Mouse (Mus musculus): ENCODE measurements around the gene Mfsd4a. TPM values are rescaled to one million over a fixed set of nuclear protein-coding genes. Genes with fewer than 3 reads are reported as not detected.

Mfsd4a gene
- polyA plus RNA-seq, 1 experiment from 2014 or later, result 8.7 TPM

GRCm38 (mm10) chr1:132011785-132012184 is 56.1 kb downstream of the Mfsd4a start:
- Histone ChIP-seq H3K9ac (ENCODE audit: low read length) (no peak overlapping the region), H3K36me3 (ENCODE audit: control insufficient read depth, insufficient read depth, low read length) (no peaks in the 10 kb centered on the region), H3K27ac (ENCODE audit: low read depth, low read length) (no peak overlapping the region), H3K4me2 (no peak overlapping the region), H3K4me3 (ENCODE audit: low read depth, low read length) (no peak overlapping the region), H3K27me3 (ENCODE audit: control insufficient read depth, insufficient read depth, low read length) (no peaks in the 10 kb centered on the region), H3K9me3 (ENCODE audit: control insufficient read depth, low read length) (no peaks in the 10 kb centered on the region), H3K4me1 (ENCODE audit: control insufficient read depth, insufficient read depth, low read length) (peaks cover 11% of the 10 kb centered on the region)
- 80% methylated on average over 2 of the region's 2 CpGs for WGBS
- no peak for ATAC-seq (ENCODE audit: low FRiP score)
- no peak for DNase-seq (ENCODE audit: low spot score, missing footprints)

GRCm38 (mm10) chr1:132010632-132011501 is 57.0 kb downstream of the Mfsd4a start:
- Histone ChIP-seq H3K27me3 (ENCODE audit: control insufficient read depth, insufficient read depth, low read length) (no peaks in the 10 kb centered on the region), H3K27ac (ENCODE audit: low read depth, low read length) (no peak overlapping the region), H3K4me1 (ENCODE audit: control insufficient read depth, insufficient read depth, low read length) (peaks cover 13% of the 10 kb centered on the region), H3K4me2 (no peak overlapping the region), H3K36me3 (ENCODE audit: control insufficient read depth, insufficient read depth, low read length) (no peaks in the 10 kb centered on the region), H3K9me3 (ENCODE audit: control insufficient read depth, low read length) (no peaks in the 10 kb centered on the region), H3K4me3 (ENCODE audit: low read depth, low read length) (no peak overlapping the region), H3K9ac (ENCODE audit: low read length) (no peak overlapping the region)
- ATAC-seq (ENCODE audit: low FRiP score) (no peak), DNase-seq (ENCODE audit: low spot score, missing footprints) (no peak)
- WGBS, result 89% methylated on average over 17 of the region's 17 CpGs

GRCm38 (mm10) chr1:132008881-132009644 is 58.8 kb downstream of the Mfsd4a start:
- no peak for ATAC-seq (ENCODE audit: low FRiP score)
- H3K27me3 ChIP-seq (ENCODE audit: control insufficient read depth, insufficient read depth, low read length), result no peaks in the 10 kb centered on the region
- WGBS, result 43% methylated on average over 8 of the region's 8 CpGs
- DNase-seq (ENCODE audit: low spot score, missing footprints), result peak; percentile 77
- no peaks in the 10 kb centered on the region for H3K9me3 ChIP-seq (ENCODE audit: control insufficient read depth, low read length)
- peak overlapping the region; percentile 90 for H3K4me3 ChIP-seq (ENCODE audit: low read depth, low read length)
- peak overlapping the region; percentile 68 for H3K4me2 ChIP-seq
- H3K36me3 ChIP-seq (ENCODE audit: control insufficient read depth, insufficient read depth, low read length), result no peaks in the 10 kb centered on the region
- H3K4me1 ChIP-seq (ENCODE audit: control insufficient read depth, insufficient read depth, low read length), result peaks cover 13% of the 10 kb centered on the region
- no peak overlapping the region for H3K27ac ChIP-seq (ENCODE audit: low read depth, low read length)
- H3K9ac ChIP-seq (ENCODE audit: low read length), result peak overlapping the region; percentile 96

- 1% methylated on average over 61 of the region's 72 CpGs for WGBS
- no peaks in the 10 kb centered on the region for H3K9me3 ChIP-seq (ENCODE audit: control insufficient read depth, low read length)
- peaks cover 13% of the 10 kb centered on the region for H3K4me1 ChIP-seq (ENCODE audit: control insufficient read depth, insufficient read depth, low read length)
- H3K4me2 ChIP-seq, result peak overlapping the region; percentile 68
- peak overlapping the region; percentile 90 for H3K4me3 ChIP-seq (ENCODE audit: low read depth, low read length)
- DNase-seq (ENCODE audit: low spot score, missing footprints), result peak; percentile 98
- H3K9ac ChIP-seq (ENCODE audit: low read length), result peak overlapping the region; percentile 96
- H3K27ac ChIP-seq (ENCODE audit: low read depth, low read length), result peak overlapping the region; percentile 92
- H3K36me3 ChIP-seq (ENCODE audit: control insufficient read depth, insufficient read depth, low read length), result no peaks in the 10 kb centered on the region
- ATAC-seq (ENCODE audit: low FRiP score), result peak; percentile 87
- no peaks in the 10 kb centered on the region for H3K27me3 ChIP-seq (ENCODE audit: control insufficient read depth, insufficient read depth, low read length)
These were observed 59.7 kb downstream of the Mfsd4a start for GRCm38 (mm10) chr1:132007828-132008827.

- no peaks in the 10 kb centered on the region for H3K9me3 ChIP-seq (ENCODE audit: control insufficient read depth, low read length)
- H3K9ac ChIP-seq (ENCODE audit: low read length), result peak within 1 kb of the TSS; percentile 96
- peaks cover 13% of the 10 kb centered on the region for H3K4me1 ChIP-seq (ENCODE audit: control insufficient read depth, insufficient read depth, low read length)
- peak within 1 kb of the TSS; percentile 90 for H3K4me3 ChIP-seq (ENCODE audit: low read depth, low read length)
- peak within 1 kb of the TSS; percentile 68 for H3K4me2 ChIP-seq
- no peaks in the 10 kb centered on the region for H3K27me3 ChIP-seq (ENCODE audit: control insufficient read depth, insufficient read depth, low read length)
- WGBS, result under 1% methylated on average over 60 of the region's 61 CpGs
- no peaks in the 10 kb centered on the region for H3K36me3 ChIP-seq (ENCODE audit: control insufficient read depth, insufficient read depth, low read length)
- DNase-seq (ENCODE audit: low spot score, missing footprints), result peak; percentile 100
- peak; percentile 93 for ATAC-seq (ENCODE audit: low FRiP score)
- peak within 1 kb of the TSS; percentile 92 for H3K27ac ChIP-seq (ENCODE audit: low read depth, low read length)
These were observed 60.5 kb downstream of the Mfsd4a start, which contains the start of gene Elk4 for GRCm38 (mm10) chr1:132007282-132007815. Gene Elk4, plus strand, starts transcription at chr1:132007607.

- no peaks in the 10 kb centered on the region for H3K27me3 ChIP-seq (ENCODE audit: control insufficient read depth, insufficient read depth, low read length)
- H3K27ac ChIP-seq (ENCODE audit: low read depth, low read length), result no peak overlapping the region; the same call in 1 of the 2 replicates
- ATAC-seq (ENCODE audit: low FRiP score), result peak; percentile 6; the same call in 1 of the 2 replicates
- DNase-seq (ENCODE audit: low spot score, missing footprints), result peak; percentile 88
- WGBS, result 36% methylated on average over 5 of the region's 5 CpGs
- peak overlapping the region; percentile 90 for H3K4me3 ChIP-seq (ENCODE audit: low read depth, low read length)
- H3K9me3 ChIP-seq (ENCODE audit: control insufficient read depth, low read length), result no peaks in the 10 kb centered on the region
- H3K9ac ChIP-seq (ENCODE audit: low read length), result peak overlapping the region; percentile 96; the same call in 1 of the 2 replicates
- H3K4me2 ChIP-seq, result peak overlapping the region; percentile 68
- peaks cover 13% of the 10 kb centered on the region for H3K4me1 ChIP-seq (ENCODE audit: control insufficient read depth, insufficient read depth, low read length)
- no peaks in the 10 kb centered on the region for H3K36me3 ChIP-seq (ENCODE audit: control insufficient read depth, insufficient read depth, low read length)
These were observed 61.1 kb downstream of the Mfsd4a start for GRCm38 (mm10) chr1:132006721-132007120.

GRCm38 (mm10) chr1:132006046-132006445 is 61.8 kb downstream of the Mfsd4a start:
- ATAC-seq (ENCODE audit: low FRiP score) (no peak), DNase-seq (ENCODE audit: low spot score, missing footprints) (no peak)
- H3K9ac ChIP-seq (ENCODE audit: low read length), result no peak overlapping the region
- H3K4me3 ChIP-seq (ENCODE audit: low read depth, low read length), result no peak overlapping the region
- no peaks in the 10 kb centered on the region for H3K9me3 ChIP-seq (ENCODE audit: control insufficient read depth, low read length)
- peaks cover 13% of the 10 kb centered on the region for H3K4me1 ChIP-seq (ENCODE audit: control insufficient read depth, insufficient read depth, low read length)
- no peaks in the 10 kb centered on the region for H3K27me3 ChIP-seq (ENCODE audit: control insufficient read depth, insufficient read depth, low read length)
- no peak overlapping the region for H3K27ac ChIP-seq (ENCODE audit: low read depth, low read length)
- H3K36me3 ChIP-seq (ENCODE audit: control insufficient read depth, insufficient read depth, low read length), result no peaks in the 10 kb centered on the region
- 86% methylated on average over 3 of the region's 3 CpGs for WGBS
- no peak overlapping the region for H3K4me2 ChIP-seq

GRCm38 (mm10) chr1:132005466-132005865 is 62.4 kb downstream of the Mfsd4a start:
- no peak overlapping the region for H3K9ac ChIP-seq (ENCODE audit: low read length)
- H3K36me3 ChIP-seq (ENCODE audit: control insufficient read depth, insufficient read depth, low read length), result no peaks in the 10 kb centered on the region
- WGBS, result 68% methylated on average over 1 of the region's 1 CpGs
- peaks cover 13% of the 10 kb centered on the region for H3K4me1 ChIP-seq (ENCODE audit: control insufficient read depth, insufficient read depth, low read length)
- H3K4me3 ChIP-seq (ENCODE audit: low read depth, low read length), result no peak overlapping the region
- H3K27me3 ChIP-seq (ENCODE audit: control insufficient read depth, insufficient read depth, low read length), result no peaks in the 10 kb centered on the region
- ATAC-seq (ENCODE audit: low FRiP score) (no peak), DNase-seq (ENCODE audit: low spot score, missing footprints) (peak; percentile 79)
- no peak overlapping the region for H3K4me2 ChIP-seq
- no peaks in the 10 kb centered on the region for H3K9me3 ChIP-seq (ENCODE audit: control insufficient read depth, low read length)
- H3K27ac ChIP-seq (ENCODE audit: low read depth, low read length), result no peak overlapping the region

Data from midbrain, embryonic 11.5 days (tissue).